Mouse (Mus musculus) liver, embryonic 14.5 days (tissue): ENCODE results near the gene Scd1. TPM values are rescaled to one million over a fixed set of nuclear protein-coding genes. Genes with fewer than 3 reads are reported as not detected.

ENCODE experiments used
- ATAC-seq: fragments of 200-750 bp; cut with Nextera tagmentation; 2 replicates; pipeline ENCODE4 v1.8.0; 2017; ENCODE audit warnings: moderate number of reproducible peaks, mild to moderate bottlenecking, moderate library complexity; ENCODE audit not compliant: insufficient read depth
- DNase-seq, 3 experiments: peaks; one replicate each; pipeline ENCODE4 v3.0.0-alpha.2; 2012 to 2013; ENCODE audit warnings: low read depth in 3 of 3, low spot score in 3 of 3
- H3K27ac ChIP-seq: fragments of 300-500 bp; sonication (generic); 2 replicates; pipeline ENCODE4 v1.5.1; 2014; ENCODE audit warnings: moderate library complexity, mild to moderate bottlenecking, control low read depth, inconsistent platforms
- H3K27me3 ChIP-seq: fragments of 300-500 bp; sonication (generic); 2 replicates; pipeline ENCODE4 v1.6.1; 2014; ENCODE audit warnings: mild to moderate bottlenecking, low read length, moderate library complexity; ENCODE audit not compliant: control insufficient read depth, insufficient read depth
- H3K36me3 ChIP-seq: fragments of 300-500 bp; sonication (generic); replicated peaks from 2 replicates; pipeline ENCODE4 v1.6.1; 2014; ENCODE audit warnings: low read depth; ENCODE audit not compliant: control insufficient read depth, insufficient read depth
- H3K4me1 ChIP-seq, 2 experiments: fragments of 200-500 bp in 1 of 2; fragments of 300-500 bp in 1 of 2; sonication (generic) in 1 of 2; replicated peaks; 2 replicates each; pipeline ENCODE4 v1.6.1; 2012 to 2014; ENCODE audit warnings: antibody characterized with exemption in 1 of 2, inconsistent platforms in 1 of 2, low read length in 1 of 2; ENCODE audit not compliant: control insufficient read depth in 2 of 2, insufficient read depth in 2 of 2
- H3K4me2 ChIP-seq: fragments of 300-500 bp; sonication (generic); 2 replicates; pipeline ENCODE4 v1.6.1; 2014; ENCODE audit warnings: low read depth, mild to moderate bottlenecking, control low read depth, moderate library complexity
- H3K4me3 ChIP-seq, 2 experiments: fragments of 200-500 bp in 1 of 2; fragments of 300-500 bp in 1 of 2; sonication (generic) in 1 of 2; 2 replicates each; pipeline ENCODE4 v1.5.1; 2012 to 2014; ENCODE audit warnings: low read depth in 2 of 2, low read length in 2 of 2, mild to moderate bottlenecking in 2 of 2, control low read depth in 1 of 2, inconsistent platforms in 1 of 2, moderate library complexity in 1 of 2; ENCODE audit not compliant: insufficient read depth in 1 of 2
- H3K9ac ChIP-seq: fragments of 300-500 bp; sonication (generic); replicated peaks from 2 replicates; pipeline ENCODE4 v1.6.1; 2014; ENCODE audit warnings: mild to moderate bottlenecking, control low read depth, moderate library complexity
- H3K9me3 ChIP-seq: fragments of 300-500 bp; sonication (generic); 2 replicates; pipeline ENCODE4 v1.6.1; 2016; ENCODE audit warnings: low read length, mixed read lengths; ENCODE audit not compliant: control insufficient read depth
- CTCF ChIP-seq: IDR thresholded peaks from 2 replicates; pipeline ENCODE4 v1.5.1; 2016; ENCODE audit warnings: antibody characterized with exemption, low read depth, control low read depth
- EP300 ChIP-seq: IDR thresholded peaks from 2 replicates; pipeline ENCODE4 v1.6.1; 2016; ENCODE audit warnings: antibody characterized with exemption, low read depth
- WGBS: fragments of 180-500 bp; shearing (Covaris S2); extraction: QIAGEN DNeasy Blood & Tissue Kit; methylation state at CpG from one replicate; pipeline ENCODE4 v1.1.7; 2014; ENCODE audit not compliant: insufficient replicate concordance; 5-methylcytosine and 5-hydroxymethylcytosine counted together
- polyA plus RNA-seq, 2 experiments: library from polyadenylated mRNA; depleted of rRNA in 1 of 2; stranded (reverse) in 1 of 2; unstranded in 1 of 2; fragments of >200 nt; fragmentation: Nextera tagmentation in 1 of 2; extraction: Ambion mirVana in 1 of 2; gene quantifications; 2 replicates each; pipeline versions ENCODE4 v1.2.1 to v1.2.3; 2012 to 2014

The Scd1 gene
- polyA plus RNA-seq, 2 experiments: 11.9 to 22.5 TPM

GRCm38 (mm10) chr19:44364029-44364428 lies 43.6 kb downstream of the Scd1 start:
- Histone ChIP-seq H3K4me3 (no peak overlapping the region), H3K4me2 (no peak overlapping the region), H3K27ac (no peak overlapping the region), H3K9ac (no peak overlapping the region), H3K9me3 (no peaks in the 10 kb centered on the region), H3K36me3 (no peaks in the 10 kb centered on the region), H3K27me3 (no peaks in the 10 kb centered on the region), H3K4me1 (peaks cover 0 to 4% of the 10 kb centered on the region in 2 experiments; a peak in 2 of 4 replicates)
- no peak for ATAC-seq
- WGBS: 66% methylated on average over 8 of the region's 8 CpGs
- no peak for TF ChIP-seq CTCF
- TF ChIP-seq EP300: no peak
- DNase-seq: no peak

GRCm38 (mm10) chr19:44363529-44363928 lies 44.1 kb downstream of the Scd1 start:
- no peak for TF ChIP-seq EP300
- TF ChIP-seq CTCF: peak; percentile 100
- peak; percentile 47; the same call in 1 of the 2 replicates for ATAC-seq
- Histone ChIP-seq H3K36me3 (no peaks in the 10 kb centered on the region), H3K27ac (no peak overlapping the region), H3K4me3 (no peak overlapping the region), H3K27me3 (no peaks in the 10 kb centered on the region), H3K9me3 (no peaks in the 10 kb centered on the region), H3K9ac (no peak overlapping the region), H3K4me1 (peaks cover 0 to 4% of the 10 kb centered on the region in 2 experiments; a peak in 2 of 4 replicates), H3K4me2 (no peak overlapping the region; the same call in 1 of the 2 replicates)
- WGBS: 8% methylated on average over 13 of the region's 13 CpGs
- DNase-seq: peak; percentile 55 to 64 (median 61)

GRCm38 (mm10) chr19:44358700-44359099 lies 49.0 kb downstream of the Scd1 start:
- Histone ChIP-seq H3K9me3 (no peaks in the 10 kb centered on the region), H3K36me3 (no peaks in the 10 kb centered on the region), H3K4me3 (no peak overlapping the region), H3K27me3 (no peaks in the 10 kb centered on the region), H3K4me2 (no peak overlapping the region), H3K9ac (no peak overlapping the region), H3K27ac (no peak overlapping the region), H3K4me1 (no peaks in the 10 kb centered on the region)
- no peak for ATAC-seq
- 67% methylated on average over 8 of the region's 8 CpGs for WGBS
- no peak for TF ChIP-seq EP300
- TF ChIP-seq CTCF: no peak
- no peak for DNase-seq

GRCm38 (mm10) chr19:44351756-44352155 lies 55.9 kb downstream of the Scd1 start:
- H3K4me2 ChIP-seq: no peak overlapping the region
- no peak overlapping the region for H3K4me3 ChIP-seq
- WGBS: 64% methylated on average over 7 of the region's 7 CpGs
- no peaks in the 10 kb centered on the region for H3K4me1 ChIP-seq
- TF ChIP-seq CTCF: no peak
- no peak for TF ChIP-seq EP300
- H3K9me3 ChIP-seq: no peaks in the 10 kb centered on the region
- ATAC-seq: no peak
- no peak overlapping the region for H3K9ac ChIP-seq
- no peak for DNase-seq
- H3K27me3 ChIP-seq: no peaks in the 10 kb centered on the region
- H3K36me3 ChIP-seq: no peaks in the 10 kb centered on the region
- H3K27ac ChIP-seq: no peak overlapping the region

- DNase-seq (no peak), ATAC-seq (no peak)
- H3K36me3 ChIP-seq: no peaks in the 10 kb centered on the region
- no peaks in the 10 kb centered on the region for H3K9me3 ChIP-seq
- H3K4me2 ChIP-seq: no peak overlapping the region
- no peaks in the 10 kb centered on the region for H3K4me1 ChIP-seq
- WGBS: 64% methylated on average over 8 of the region's 8 CpGs
- no peak overlapping the region for H3K27ac ChIP-seq
- H3K27me3 ChIP-seq: no peaks in the 10 kb centered on the region
- no peak for TF ChIP-seq EP300
- no peak overlapping the region for H3K4me3 ChIP-seq
- H3K9ac ChIP-seq: no peak overlapping the region
Measured at GRCm38 (mm10) chr19:44349689-44350088, 58.0 kb downstream of the Scd1 start.

Other genes with a start within 250 kb of the Scd1 start
- gene Pkd2l1, start 215.4 kb downstream of the Scd1 start, polyA plus RNA-seq (2012; rRNA removed): not detected in 2 replicates
- gene Pkd2l1, start 215.4 kb downstream of the Scd1 start, polyA plus RNA-seq (2014; fragmentation: Nextera tagmentation; extraction: Ambion mirVana): not detected in 2 replicates
- not detected in 2 replicates for gene Scd3, start 204.6 kb downstream of the Scd1 start, polyA plus RNA-seq (2012; rRNA removed)
- gene Scd3, start 204.6 kb downstream of the Scd1 start, polyA plus RNA-seq (2014; fragmentation: Nextera tagmentation; extraction: Ambion mirVana): not detected in 2 replicates
- gene Scd2, start 114.2 kb downstream of the Scd1 start, polyA plus RNA-seq (2012; rRNA removed): 84.0 and 116 TPM in 2 replicates
- gene Scd2, start 114.2 kb downstream of the Scd1 start, polyA plus RNA-seq (2014; fragmentation: Nextera tagmentation; extraction: Ambion mirVana): 80.4 and 95.4 TPM in 2 replicates
- gene Scd4, start 74.8 kb downstream of the Scd1 start, polyA plus RNA-seq (2012; rRNA removed): 0.04 and 0.08 TPM in 2 replicates
- gene Scd4, start 74.8 kb downstream of the Scd1 start, polyA plus RNA-seq (2014; fragmentation: Nextera tagmentation; extraction: Ambion mirVana): 0.09 TPM in 1 of 2 replicates, not detected in the other
- gene Wnt8b, start 85.6 kb upstream of the Scd1 start, polyA plus RNA-seq (2012; rRNA removed): not detected in 2 replicates
- gene Wnt8b, start 85.6 kb upstream of the Scd1 start, polyA plus RNA-seq (2014; fragmentation: Nextera tagmentation; extraction: Ambion mirVana): not detected in 2 replicates
- gene Sec31b, start 138.0 kb upstream of the Scd1 start, polyA plus RNA-seq (2012; rRNA removed): 0.46 and 0.48 TPM in 2 replicates
- gene Sec31b, start 138.0 kb upstream of the Scd1 start, polyA plus RNA-seq (2014; fragmentation: Nextera tagmentation; extraction: Ambion mirVana): 0.11 and 0.20 TPM in 2 replicates
- not detected in 2 replicates for gene Gm20538, start 145.0 kb upstream of the Scd1 start, polyA plus RNA-seq (2012; rRNA removed)
- not detected in 2 replicates for gene Gm20538, start 145.0 kb upstream of the Scd1 start, polyA plus RNA-seq (2014; fragmentation: Nextera tagmentation; extraction: Ambion mirVana)
- 209 and 212 TPM in 2 replicates for gene Ndufb8, start 147.6 kb upstream of the Scd1 start, polyA plus RNA-seq (2012; rRNA removed)
- gene Ndufb8, start 147.6 kb upstream of the Scd1 start, polyA plus RNA-seq (2014; fragmentation: Nextera tagmentation; extraction: Ambion mirVana): 347 and 349 TPM in 2 replicates
- 5.7 and 6.6 TPM in 2 replicates for gene Hif1an, start 155.0 kb upstream of the Scd1 start, polyA plus RNA-seq (2012; rRNA removed)
- gene Hif1an, start 155.0 kb upstream of the Scd1 start, polyA plus RNA-seq (2014; fragmentation: Nextera tagmentation; extraction: Ambion mirVana): 6.5 and 7.2 TPM in 2 replicates